Mouse (Mus musculus): ENCODE measurements around the gene Slc5a5.

The Slc5a5 gene

DNA sequence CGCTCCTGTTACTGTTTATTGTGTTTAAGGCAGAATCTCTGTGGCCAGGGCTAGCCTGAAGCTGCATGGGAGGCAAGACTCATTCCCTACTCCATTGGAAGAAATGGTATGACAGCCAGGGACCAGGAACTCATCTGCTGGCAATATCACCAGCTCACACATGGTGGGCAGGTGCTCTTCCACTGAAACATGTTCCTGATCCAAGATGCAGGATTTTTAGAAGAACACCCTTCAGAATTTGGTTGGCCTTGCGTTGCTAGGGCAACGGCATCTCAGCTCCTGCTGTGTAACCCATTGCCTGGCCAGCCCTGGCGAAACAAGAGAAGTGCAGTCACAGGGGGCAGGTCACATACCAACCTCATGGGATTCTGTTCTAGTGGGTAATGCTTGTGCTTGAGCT, 13.1 kb downstream of the Slc5a5 start:
- no peak for DNase-seq (ENCODE audit: low spot score)

DNA sequence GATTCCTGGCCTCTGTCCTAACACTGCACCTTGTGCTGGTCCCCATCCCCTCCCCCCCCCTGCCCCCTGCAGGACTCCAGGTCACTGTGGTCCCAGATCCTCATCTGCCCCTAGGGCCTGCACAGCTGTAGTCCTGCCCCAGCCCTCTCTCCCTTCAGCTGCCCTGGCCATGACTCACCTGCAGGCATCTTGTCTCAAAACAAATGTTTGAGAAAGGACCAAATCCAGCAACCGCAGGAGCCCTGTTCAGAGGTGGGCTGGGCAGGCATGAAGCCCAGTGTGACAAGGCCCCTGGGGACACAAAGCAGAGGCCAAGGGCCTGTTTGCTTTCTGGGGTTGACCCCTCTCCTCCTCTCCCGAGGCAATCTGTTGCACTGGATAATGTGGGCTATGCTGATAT, 14.4 kb downstream of the Slc5a5 start:
- DNase-seq (ENCODE audit: low spot score): no peak

DNA sequence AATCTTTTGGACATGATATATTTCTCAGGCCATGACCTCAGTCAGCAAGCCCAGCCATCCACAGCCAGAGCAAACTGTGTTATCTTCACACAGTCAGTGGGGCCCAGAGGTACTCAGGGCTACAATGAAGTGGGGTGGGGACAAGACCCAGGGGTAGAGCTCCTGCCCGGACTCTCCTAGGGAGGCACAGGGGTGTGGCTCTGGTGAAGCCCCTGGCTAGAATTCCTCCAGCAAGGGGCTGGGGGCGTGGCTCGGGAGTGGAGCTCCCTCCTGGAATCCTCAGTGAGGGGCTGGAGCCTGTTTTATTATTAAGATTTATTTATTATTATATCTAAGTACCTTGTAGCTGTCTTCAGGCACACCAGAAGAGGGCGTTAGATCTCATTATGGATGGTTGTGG, 16.2 kb downstream of the Slc5a5 start:
- DNase-seq (ENCODE audit: low spot score): no peak

DNA sequence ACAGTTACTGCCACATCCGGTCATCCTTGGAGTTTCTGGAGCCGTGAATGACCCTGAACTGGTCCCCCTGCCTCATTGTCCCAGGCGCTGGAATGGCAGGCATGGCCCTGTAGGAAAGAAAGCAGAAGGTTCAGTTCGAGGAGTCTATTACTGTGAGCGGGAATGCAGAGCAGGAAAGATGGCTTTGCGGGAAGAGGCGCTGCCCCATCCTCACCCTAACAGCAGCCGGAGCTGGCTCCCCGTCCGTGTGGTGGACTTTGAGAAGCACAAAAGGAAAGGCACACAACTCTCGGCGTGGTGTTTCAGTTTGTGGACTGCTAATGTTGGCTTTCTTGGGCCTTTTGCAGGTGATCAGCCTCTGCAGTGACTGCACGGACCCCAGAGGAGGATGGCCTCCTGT, 18.1 kb downstream of the Slc5a5 start:
- no peak for DNase-seq (ENCODE audit: low spot score)

DNA sequence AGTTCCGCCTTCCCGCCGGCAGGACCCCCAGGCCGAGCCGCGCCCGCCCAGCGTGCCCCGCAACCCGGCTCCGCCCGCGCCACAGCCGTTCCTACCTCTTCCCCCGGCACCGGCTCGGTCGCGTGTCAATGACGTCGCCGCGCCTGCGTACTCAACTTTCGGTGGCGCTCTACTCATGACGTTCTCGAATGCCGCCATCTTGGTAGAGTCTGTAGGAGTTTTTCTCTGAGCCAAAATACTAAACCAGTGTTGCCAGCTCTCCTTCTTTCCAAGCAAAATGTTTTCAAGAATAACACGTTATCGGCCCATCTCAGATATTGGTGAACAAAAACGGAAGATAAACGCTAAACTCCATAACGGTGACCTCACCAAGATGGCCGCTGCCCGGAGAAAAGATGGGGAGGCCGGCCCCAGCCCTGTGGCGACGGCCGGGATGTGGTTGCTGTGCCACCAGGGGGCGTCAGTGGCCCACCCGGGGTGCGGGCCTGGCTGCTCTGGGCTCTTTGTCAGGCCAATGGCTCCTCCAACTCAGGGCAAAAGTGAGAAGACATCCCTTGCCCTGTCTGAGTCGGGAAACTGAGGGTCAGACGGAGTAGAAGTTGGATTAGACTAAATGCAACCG, 19.1 kb downstream of the Slc5a5 start, which contains the start of gene Ccdc124:
Gene Ccdc124 (minus strand): TSS at position 572 of the 622 bp plus-strand sequence.
- DNase-seq (ENCODE audit: low spot score): peak; percentile 94

DNA sequence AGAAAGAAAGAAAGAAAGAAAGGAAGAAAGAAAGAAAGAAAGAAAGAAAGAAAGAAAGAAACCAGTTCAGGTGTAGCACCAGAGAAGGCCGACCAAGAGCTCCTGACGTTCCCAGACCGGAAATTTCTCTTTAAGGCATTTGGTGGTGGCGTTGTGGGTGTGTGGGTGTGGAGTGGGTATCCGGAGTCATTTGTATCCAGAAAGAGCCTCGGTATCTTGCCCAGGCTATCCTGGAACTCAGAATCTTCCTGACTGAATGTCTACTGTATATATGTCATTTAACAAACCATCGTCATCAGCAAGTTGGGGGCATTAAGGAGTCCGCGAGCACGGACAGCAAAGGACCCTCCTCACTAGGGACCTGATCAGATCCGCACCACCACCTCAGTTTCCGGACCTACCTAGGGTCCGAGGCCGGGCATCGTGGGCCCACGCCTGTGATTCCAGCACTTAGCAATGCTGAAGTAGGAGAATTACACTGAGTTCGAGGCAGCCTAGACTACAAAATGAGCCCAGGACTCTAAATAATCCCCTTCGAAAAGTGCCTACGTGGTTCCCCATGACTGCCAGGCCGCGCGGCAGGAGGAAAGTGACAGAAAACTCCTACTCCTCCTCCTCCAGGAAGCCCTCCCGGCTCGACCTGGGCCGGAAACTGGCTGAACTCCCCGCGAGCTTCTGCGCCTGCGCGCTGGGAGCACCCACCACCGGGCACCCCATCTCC, 19.8 kb downstream of the Slc5a5 start:
- no peak for DNase-seq (ENCODE audit: low spot score)

DNA sequence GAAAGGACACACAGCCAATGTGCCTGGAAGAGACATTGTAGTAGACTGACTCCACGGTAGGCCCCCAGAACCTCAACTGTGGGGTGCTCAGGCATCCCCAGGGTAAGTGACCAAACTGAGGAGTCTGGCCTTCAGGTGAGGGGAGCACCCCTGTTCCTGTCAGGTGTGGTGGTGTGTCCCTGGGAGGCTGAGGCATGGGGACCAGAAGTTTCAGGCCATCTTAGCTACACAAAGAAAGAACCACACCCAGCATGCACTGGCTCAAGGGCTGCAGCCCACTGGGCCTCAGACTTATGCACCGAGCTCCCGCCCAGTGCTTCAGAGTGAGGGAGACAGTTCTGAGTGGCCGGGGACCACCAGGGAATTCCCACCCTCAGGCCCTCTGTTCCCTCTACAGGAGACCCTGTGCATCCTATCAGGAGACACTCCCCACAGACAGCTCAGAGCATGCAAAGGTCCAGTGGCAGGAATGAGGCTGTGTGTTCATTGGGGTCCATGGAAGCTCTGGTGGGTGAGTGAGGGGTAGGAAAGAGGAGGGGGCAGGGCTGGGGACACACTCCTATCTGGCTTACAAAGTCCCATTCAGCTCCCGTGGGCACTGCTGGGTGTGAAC, 21.3 kb downstream of the Slc5a5 start:
- DNase-seq (ENCODE audit: low spot score): no peak

DNA sequence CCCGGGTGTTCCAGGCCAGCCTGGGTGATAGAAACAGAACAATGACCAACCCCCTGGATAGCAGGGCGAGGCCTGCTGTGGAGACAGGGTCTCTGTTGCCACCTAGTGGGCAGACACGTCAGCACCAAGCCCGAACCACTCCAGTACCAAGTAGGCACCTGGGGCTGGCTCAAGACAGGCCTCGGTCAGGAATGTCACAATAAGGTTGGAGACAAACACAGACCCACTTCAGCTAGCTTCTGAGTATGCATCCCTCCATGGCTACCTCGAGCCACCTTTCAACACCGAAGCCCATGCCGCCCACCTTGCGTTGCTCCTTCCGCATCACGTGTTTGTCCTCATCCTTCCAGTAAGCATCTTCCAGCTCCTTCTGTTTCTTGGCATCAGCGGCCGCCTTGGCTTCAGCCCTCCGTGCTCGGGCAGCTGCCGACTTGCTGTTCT, 22.9 kb downstream of the Slc5a5 start:
- DNase-seq (ENCODE audit: low spot score): peak; percentile 75

DNA sequence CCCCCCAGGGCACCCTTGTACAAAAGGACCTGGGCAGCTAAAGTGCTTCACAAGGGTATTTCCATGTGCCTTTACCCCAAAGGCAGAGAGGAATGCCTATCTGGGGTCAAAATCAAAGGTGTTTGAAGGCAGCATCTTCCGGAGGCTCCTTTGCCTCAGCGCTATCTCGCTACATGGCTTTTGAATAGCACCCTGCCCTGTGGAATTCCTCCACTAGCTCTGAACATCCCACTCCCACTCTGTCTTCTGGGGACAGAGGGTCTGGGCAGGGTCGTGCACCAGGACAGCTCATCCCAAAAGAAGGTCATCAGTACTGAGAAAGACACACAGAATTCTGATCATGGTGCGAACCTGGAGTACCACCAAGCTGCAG, 23.4 kb downstream of the Slc5a5 start:
- no peak for DNase-seq (ENCODE audit: low spot score)

DNA sequence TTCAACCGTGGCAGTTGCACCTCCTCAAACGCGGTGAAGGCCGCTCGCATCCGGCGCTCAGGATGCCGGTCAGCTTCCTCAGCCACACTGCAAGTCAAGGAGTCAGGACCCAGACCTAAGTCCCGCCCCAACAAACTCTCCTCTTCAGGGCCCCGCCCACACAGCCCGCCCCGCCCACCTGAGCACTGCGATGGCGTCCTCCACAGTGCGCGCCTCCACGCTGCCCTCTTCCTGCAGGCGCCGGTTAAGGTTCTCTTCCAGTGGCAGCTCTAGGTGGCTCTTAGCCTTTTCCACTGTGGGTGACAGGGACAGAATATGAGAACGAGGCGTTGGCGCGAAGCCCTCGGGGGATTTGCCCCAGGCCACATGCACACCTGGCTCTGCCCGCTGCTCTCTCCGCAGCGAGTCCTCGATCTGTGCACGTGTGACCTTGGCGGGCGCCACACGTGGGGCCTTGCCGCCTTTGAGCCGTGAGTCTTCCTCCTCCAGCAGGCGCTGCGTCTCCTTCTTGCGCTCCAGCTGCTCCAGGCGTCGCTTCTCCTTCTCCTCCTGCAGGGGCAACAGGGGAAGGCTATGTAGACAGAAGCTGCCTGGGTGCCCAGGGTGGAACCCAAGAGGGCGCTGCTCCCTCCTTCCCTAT, 23.9 kb downstream of the Slc5a5 start:
- DNase-seq (ENCODE audit: low spot score): peak; percentile 52

DNA sequence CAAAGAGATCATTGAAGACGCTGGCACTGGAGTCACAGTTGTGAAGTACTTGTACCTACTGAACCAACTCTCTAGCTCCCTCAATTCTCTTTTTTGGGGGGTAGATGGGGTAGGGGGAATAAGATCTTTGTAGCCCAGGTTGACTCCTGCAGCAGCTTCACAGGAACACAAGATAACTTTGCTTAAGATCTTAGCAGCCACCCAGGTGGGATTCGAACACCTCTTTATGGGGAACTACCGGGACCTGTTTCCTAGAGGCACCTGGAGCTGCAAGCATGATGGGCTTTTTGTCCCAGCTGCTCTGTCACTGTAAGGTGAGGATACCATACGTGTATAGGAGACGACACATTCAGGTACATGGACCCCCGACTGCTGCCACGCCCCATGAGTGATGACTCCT, 26.0 kb downstream of the Slc5a5 start:
- no peak for DNase-seq (ENCODE audit: low spot score)

DNA sequence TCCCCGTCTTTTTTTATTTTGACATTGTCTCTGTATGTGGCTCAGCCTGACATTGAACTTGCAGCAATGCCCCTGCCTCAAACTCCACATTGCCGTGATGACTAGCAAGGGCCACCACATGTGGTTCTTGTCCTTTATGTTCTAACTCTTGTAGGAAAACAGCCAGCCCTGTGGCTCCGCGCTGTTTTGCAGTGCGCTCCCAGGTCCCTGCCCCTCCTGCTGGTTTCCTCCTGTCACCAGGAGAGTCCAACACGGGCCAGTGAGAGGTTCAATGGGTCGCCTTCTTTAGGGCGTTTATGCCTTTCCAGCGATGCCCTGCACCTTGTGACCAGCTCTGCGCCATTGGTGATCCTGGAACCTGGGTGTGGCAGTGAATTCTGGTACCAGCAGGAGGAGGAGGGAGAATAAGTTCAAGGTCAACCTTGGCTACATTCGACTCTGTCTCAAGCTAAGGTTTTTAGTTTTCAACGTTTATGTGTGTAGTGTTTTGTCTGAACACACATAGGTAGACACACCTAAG, 26.5 kb downstream of the Slc5a5 start:
- no peak for DNase-seq (ENCODE audit: low spot score)

DNA sequence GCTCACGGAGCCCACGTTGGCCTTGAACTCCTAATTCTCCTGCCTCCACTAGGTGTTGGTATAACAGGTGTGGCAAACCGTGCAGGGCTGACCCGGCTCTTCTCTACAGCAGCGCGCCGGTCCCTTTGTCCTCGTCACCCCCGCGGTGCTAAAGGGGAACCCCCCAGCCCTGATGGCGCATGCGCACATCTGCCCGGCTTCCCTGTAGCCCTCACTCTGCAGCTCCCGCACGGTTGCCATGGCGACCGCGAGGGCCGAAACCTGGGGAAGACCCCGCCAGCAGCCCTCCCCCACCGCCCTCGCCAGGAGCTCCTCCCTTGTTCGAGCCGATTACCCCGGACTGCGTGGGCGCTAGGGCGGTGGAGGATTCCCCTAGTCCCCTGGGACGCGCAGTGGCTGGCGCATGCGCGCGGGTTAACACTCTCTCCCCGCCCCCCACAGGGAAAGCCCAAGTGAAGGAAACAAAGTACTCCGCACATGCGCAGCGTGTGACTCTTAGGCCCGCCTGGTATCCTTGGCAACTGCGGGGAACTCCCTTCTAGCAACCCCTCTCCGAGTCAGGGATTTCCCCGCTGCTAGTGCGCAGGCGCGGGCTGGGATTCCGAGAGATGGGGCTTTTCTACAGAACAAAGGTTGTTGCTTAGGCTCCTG, 27.1 kb downstream of the Slc5a5 start:
- DNase-seq (ENCODE audit: low spot score): peak; percentile 100

DNA sequence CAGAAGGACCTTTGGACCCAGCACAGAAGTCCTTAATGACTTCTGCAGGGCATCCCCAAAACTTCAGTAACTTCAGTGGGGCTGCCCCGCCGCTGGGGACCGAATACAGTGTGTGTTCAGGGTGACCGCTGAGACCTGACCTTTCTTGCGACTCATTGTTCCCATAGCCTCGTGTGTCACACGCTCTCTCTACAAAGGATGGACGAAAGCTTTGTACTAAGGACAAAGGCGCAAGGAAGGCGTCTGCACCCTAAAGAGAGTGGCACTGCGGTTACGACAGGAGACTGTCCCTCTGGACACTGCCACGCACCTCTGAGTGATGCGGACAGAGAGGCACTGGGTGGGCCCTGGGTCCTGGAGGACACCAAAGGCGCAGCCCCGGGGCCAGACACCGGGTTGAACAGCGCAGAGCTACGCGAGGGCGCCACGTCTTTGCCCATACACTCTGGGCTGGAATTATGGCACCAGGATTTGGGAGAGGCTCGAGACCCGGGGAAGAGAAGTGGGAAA, 27.8 kb downstream of the Slc5a5 start:
- DNase-seq (ENCODE audit: low spot score): no peak

DNA sequence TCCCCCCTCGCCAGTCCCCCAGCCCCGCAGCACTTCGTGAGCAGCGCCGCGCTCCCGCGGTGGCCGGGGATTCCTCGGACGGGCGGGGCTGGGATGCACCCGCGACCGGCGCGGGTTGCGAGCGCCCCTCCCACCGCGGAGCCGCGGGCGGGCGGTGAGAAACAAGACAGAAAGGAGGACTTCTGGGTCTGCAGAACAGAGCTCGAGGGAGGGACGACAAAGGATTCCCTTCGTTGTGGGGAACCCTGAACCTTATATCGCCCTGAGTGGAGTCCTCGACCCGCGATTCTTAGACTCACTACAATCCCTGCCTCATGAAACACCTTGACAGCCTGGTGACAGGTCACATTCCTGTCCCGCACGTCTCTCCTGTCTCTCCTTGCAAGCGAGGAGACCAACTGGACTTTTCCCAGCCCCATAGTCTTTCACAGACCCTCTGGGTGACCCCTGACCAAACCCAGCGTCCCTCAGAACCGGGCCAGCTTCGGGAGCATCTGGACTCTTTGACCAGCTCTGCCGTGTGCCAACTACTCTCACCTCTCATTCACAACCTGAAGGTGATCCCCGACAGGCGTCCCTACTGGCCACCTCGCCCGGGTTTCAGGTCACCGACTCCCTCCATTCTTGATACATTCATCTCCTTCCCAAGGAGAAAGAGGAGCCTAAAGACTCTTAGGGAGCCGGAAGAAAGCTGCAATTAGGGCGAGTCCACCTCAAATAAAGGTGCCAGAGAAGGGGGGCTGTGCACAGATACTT, 28.4 kb downstream of the Slc5a5 start:
- DNase-seq (ENCODE audit: low spot score): peak; percentile 26

DNA sequence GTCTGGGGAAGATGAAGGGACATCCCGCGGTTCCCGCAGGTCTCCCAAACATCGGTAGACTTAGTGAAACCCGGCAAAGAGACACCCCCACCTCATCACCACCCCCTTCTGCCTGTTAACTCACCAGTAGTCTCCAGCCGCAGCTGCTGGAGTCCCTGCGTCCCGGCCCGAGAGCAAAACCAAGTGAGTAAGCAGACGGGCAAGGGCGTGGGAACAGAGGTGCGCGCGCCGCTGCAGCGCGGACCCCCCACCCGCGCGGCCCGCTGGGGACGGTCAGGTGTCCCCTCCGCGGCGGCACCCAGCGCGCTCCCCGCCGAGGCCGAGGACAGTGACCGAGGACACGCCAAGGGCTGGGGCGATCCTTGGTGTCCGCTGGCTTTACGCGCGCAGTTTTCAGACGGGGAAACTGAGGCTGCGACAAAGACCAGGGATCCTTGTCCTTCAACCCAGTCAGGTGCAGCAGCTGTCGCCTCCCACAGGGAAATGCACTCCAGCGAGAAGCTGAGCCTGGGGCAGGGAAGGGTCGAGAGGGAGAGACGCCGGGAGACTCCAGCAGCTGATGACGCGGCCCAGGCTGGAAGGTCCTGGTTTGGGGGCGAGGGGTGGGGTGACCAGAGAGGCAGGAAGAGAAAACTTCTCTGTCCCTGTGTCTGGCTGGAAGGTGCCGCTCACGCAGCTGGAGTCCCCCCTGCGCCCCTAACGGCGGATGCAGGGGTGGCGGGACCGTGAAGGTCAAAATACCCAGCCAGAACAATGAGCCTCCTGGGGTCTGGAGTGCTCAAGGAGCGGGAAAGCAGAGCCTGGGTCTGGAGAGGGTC, 29.5 kb downstream of the Slc5a5 start, which contains the start of gene Kcnn1:
Gene Kcnn1 (minus strand): TSS at position 435 of the 818 bp plus-strand sequence.
- DNase-seq (ENCODE audit: low spot score): no peak

DNA sequence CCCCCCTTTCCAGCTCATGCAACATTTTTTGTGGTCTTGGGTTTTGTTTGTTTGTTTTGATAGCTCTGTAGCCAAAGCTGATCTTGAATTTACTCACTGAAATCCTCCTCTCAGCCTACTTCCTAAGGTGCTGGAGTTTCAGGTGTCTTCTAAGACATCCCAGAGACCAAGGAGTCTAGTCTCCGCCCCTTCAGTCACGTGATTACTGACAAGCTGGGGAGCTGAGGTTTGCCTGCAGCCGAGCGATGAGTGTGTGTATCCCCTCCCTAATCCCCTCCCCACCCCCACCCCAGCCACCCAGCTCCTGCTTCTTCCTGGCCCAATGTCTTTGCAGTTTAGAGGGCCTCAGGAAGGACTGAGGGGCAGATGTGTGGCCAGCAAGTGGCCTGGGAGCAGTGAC, 35.0 kb downstream of the Slc5a5 start:
- no peak for DNase-seq (ENCODE audit: low spot score)

DNA sequence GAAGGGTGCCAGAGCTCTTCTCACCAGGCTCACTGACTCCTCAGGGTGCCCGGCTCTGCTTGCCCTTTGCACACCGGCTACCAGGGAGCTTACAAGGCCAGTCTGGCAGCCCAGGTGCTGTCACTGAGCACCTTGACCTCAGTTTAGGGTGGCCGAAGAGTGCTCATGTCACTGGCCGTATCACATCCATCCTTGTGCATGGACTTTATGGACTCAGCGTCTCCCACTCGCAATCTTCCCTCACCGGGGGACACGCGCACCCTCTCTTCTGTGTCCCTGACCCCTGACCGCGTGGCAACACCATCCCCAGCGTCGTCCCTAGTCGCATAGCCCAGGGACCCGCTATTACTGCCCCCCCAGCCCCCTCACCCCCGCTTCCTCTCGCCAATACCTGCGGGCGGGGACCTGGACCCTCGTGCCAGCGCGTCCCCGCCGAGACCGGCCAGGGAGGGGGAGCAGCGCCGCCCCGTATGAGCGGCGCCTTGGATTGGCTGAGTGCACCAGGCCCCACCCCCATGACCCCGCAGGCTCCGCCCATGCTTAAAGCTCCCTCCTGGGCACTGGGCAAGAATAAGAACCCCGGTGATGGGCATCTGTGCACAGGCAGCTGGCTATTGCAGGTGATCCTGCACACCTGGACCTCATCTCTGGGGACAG, 35.9 kb downstream of the Slc5a5 start:
- DNase-seq (ENCODE audit: low spot score): no peak

DNA sequence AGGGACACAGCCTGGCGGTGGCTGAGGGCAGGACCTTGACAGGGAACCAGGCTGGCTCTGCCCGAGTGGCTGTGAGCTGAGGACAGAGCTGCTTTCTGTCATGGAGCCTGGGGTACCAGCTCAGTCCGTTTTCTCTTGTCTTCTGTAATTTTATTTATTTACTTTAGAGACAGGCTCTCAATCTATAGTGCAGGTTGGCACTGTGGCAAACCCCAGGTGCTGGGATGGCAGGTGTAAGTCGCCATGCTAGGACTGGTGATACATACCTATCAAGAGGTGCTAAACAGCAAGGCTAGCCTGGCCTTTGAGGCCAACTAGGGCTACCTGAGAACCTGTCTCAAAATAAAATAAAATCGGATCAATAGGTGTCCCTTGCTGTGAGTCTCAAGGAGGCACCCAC, 36.5 kb downstream of the Slc5a5 start:
- DNase-seq (ENCODE audit: low spot score): no peak

DNA sequence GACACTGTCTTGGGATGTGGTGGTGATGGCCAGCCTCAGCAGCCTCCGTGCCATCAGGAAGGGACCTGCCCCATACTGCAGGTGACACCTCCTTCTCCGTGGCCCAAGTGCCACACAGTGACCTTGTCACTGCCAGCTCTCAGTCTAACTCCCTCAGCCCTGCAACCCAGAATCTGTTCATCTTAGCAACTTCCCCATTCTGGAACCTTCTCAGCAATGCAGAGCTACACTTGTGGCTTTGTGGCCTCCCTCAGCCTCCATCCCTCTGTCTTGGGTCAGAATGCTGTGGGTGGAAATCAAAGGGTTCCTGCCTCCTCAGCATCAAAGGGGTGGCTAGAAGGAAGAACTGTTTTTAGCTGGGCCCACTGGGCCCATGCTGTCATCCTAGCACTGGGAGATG, 38.7 kb downstream of the Slc5a5 start:
- no peak for DNase-seq (ENCODE audit: low spot score)
